Mouse (Mus musculus) cerebellum, adult 2 months (tissue): Measurements from ENCODE around the gene Ifnl3.

Source experiments
- CTCF ChIP-seq: fragments of 200-500 bp; IDR thresholded peaks from 2 replicates; pipeline ENCODE4 v1.5.1; 2011; ENCODE audit warnings: low read depth, mild to moderate bottlenecking, control low read depth, low read length, moderate library complexity, borderline replicate concordance; ENCODE audit not compliant: insufficient read depth
- POLR2A ChIP-seq: fragments of 200-500 bp; IDR thresholded peaks from 2 replicates; pipeline ENCODE4 v1.6.1; 2011; ENCODE audit warnings: low read length, control low read depth, borderline replicate concordance; ENCODE audit not compliant: insufficient read depth

DNA sequence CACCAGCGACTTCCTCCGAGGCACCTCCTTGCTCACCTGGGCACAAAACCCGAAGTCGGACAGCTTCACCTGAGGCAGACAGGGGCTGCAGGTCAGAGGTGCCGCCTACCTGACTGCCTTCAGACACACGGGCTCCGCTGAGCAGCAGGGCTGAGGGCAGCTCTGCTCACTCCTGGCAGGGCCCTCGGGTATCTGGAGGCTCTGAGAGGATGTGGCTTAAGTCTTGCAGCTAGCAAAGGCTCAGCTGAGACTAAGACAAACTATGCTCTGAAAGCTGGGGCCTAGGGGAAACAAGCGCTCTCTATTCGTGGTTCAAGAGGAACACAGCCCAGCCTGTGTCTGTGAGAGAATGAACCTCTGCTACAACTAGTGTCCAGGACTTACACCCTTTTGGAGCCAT is 38.2 kb downstream of the Ifnl3 start:
- TF ChIP-seq POLR2A (no peak), CTCF (no peak)
